In genomic region chr12:72760376-72761229, GRCm38 (mm10) we compare ENCODE assay signal across 8 mouse cellular contexts. TPM values are rescaled to one million over a fixed set of nuclear protein-coding genes. Genes with fewer than 3 reads are reported as not detected.
DNase-seq lines count a peak whose midpoint lies in the region; ATAC-seq and TF ChIP-seq lines count a peak whose summit lies in the region.

No protein-coding gene starts in this region.

- TF ChIP-seq POLR2A in MEL (IDR thresholded peaks at IDR 0.05; ENCODE audit: control insufficient read depth in 1 of 2, insufficient read depth in 1 of 2, low read depth in 1 of 2, low read length in 2 of 2, poor library complexity in 1 of 2) = peak; percentile 85 to 91
- TF ChIP-seq POLR2A in olfactory bulb, adult 2 months (IDR thresholded peaks at IDR 0.05; ENCODE audit: insufficient read depth, low read depth, low read length) = peak; percentile 86

- TF ChIP-seq RAD21 in MEL (IDR thresholded peaks at IDR 0.05; ENCODE audit: low read depth, low read length) = no peak

- WGBS in forebrain, embryonic 15.5 days = under 1% methylated on average over 69 of the region's 78 CpGs
- under 1% methylated on average over 65 of the region's 78 CpGs for WGBS in lung, embryonic 14.5 days
- under 1% methylated on average over 76 of the region's 78 CpGs for WGBS in olfactory bulb, adult 2 months

- peak overlapping the region; percentile 62 for H3K4me2 ChIP-seq in forebrain, embryonic 15.5 days (replicated peaks)
- H3K4me2 ChIP-seq in lung, embryonic 14.5 days = peak overlapping the region; percentile 65

- no peak for TF ChIP-seq CTCF in MEL (IDR thresholded peaks at IDR 0.05 in 2 of 3, conservative IDR thresholded peaks at IDR 0.05 in 1 of 3; ENCODE audit: control insufficient read depth in 1 of 3, insufficient read depth in 1 of 3, low read depth in 2 of 3, low read length in 3 of 3, poor library complexity in 1 of 3, severe bottlenecking in 1 of 3)
- no peak for TF ChIP-seq CTCF in layer of hippocampus, adult 2 months (conservative IDR thresholded peaks at IDR 0.05)
- no peak for TF ChIP-seq CTCF in lung, embryonic 14.5 days (IDR thresholded peaks at IDR 0.05; ENCODE audit: low read depth)
- no peak for TF ChIP-seq CTCF in olfactory bulb, adult 2 months (IDR thresholded peaks at IDR 0.05; ENCODE audit: insufficient read depth, low read depth, low read length)

- ATAC-seq in forebrain, embryonic 15.5 days (replicated peaks) = peak; percentile 95
- peak; percentile 95 for ATAC-seq in lung, embryonic 14.5 days (ENCODE audit: insufficient read depth)

- peaks cover 28 to 29% of the 10 kb centered on the region in 2 experiments for H3K4me1 ChIP-seq in MEL (ENCODE audit: control insufficient read depth in 1 of 2, insufficient read depth in 2 of 2, low read length in 2 of 2)
- H3K4me1 ChIP-seq in forebrain, embryonic 15.5 days = peaks cover 25% of the 10 kb centered on the region
- H3K4me1 ChIP-seq in lung, embryonic 14.5 days (ENCODE audit: insufficient read depth) = 0 out of 2 replicates have a peak, but pooled peaks cover 8% of the 10 kb centered on the region
- H3K4me1 ChIP-seq in olfactory bulb, adult 2 months (ENCODE audit: control insufficient read depth, insufficient read depth, low read length) = no peaks in the 10 kb centered on the region

- peak overlapping the region; percentile 65 to 92 for H3K4me3 ChIP-seq in MEL (ENCODE audit: control insufficient read depth in 1 of 2, insufficient read depth in 1 of 2, low read depth in 2 of 2, low read length in 2 of 2)
- H3K4me3 ChIP-seq in forebrain, embryonic 15.5 days = peak overlapping the region; percentile 95
- H3K4me3 ChIP-seq in layer of hippocampus, adult 2 months = peak overlapping the region; percentile 96
- peak overlapping the region; percentile 85 for H3K4me3 ChIP-seq in lung, embryonic 14.5 days (ENCODE audit: low read depth, low read length)
- peak overlapping the region; percentile 99 for H3K4me3 ChIP-seq in olfactory bulb, adult 2 months (ENCODE audit: insufficient read depth, low read depth, low read length)

- TF ChIP-seq EP300 in MEL (IDR thresholded peaks at IDR 0.05; ENCODE audit: low read depth in 1 of 2, low read length in 2 of 2) = peak; percentile 4 to 54; a peak in 2 of 4 replicates

- H3K9ac ChIP-seq in MEL (ENCODE audit: control insufficient read depth, low read depth, low read length, poor library complexity, severe bottlenecking) = peak overlapping the region; percentile 97
- peak overlapping the region; percentile 98 for H3K9ac ChIP-seq in forebrain, embryonic 15.5 days (replicated peaks)
- peak overlapping the region; percentile 98 for H3K9ac ChIP-seq in lung, embryonic 14.5 days

- peaks cover 0 to 45% of the 10 kb centered on the region in 2 experiments; a peak in 2 of 4 replicates for H3K36me3 ChIP-seq in MEL (ENCODE audit: control insufficient read depth in 1 of 2, insufficient read depth in 2 of 2, low read length in 2 of 2)
- no peaks in the 10 kb centered on the region for H3K36me3 ChIP-seq in forebrain, embryonic 15.5 days
- H3K36me3 ChIP-seq in lung, embryonic 14.5 days (ENCODE audit: insufficient read depth) = no peaks in the 10 kb centered on the region

- peak overlapping the region; percentile 88 for H3K27ac ChIP-seq in MEL (ENCODE audit: control insufficient read depth, low read depth, low read length)
- H3K27ac ChIP-seq in forebrain, embryonic 15.5 days (replicated peaks) = peak overlapping the region; percentile 99
- H3K27ac ChIP-seq in layer of hippocampus, adult 2 months = peak overlapping the region; percentile 100
- H3K27ac ChIP-seq in lung, embryonic 14.5 days (ENCODE audit: low read depth) = peak overlapping the region; percentile 99
- H3K27ac ChIP-seq in olfactory bulb, adult 2 months (ENCODE audit: insufficient read depth, low read depth, low read length) = peak overlapping the region; percentile 97

- no peaks in the 10 kb centered on the region for H3K27me3 ChIP-seq in MEL (ENCODE audit: control insufficient read depth in 1 of 2, insufficient read depth in 2 of 2, low read length in 2 of 2)
- no peaks in the 10 kb centered on the region for H3K27me3 ChIP-seq in forebrain, embryonic 15.5 days
- no peaks in the 10 kb centered on the region for H3K27me3 ChIP-seq in lung, embryonic 14.5 days (ENCODE audit: insufficient read depth, low read length)

- no peaks in the 10 kb centered on the region for H3K9me3 ChIP-seq in MEL (replicated peaks; ENCODE audit: insufficient read depth, low read length)
- H3K9me3 ChIP-seq in forebrain, embryonic 15.5 days = no peaks in the 10 kb centered on the region
- no peaks in the 10 kb centered on the region for H3K9me3 ChIP-seq in lung, embryonic 14.5 days (ENCODE audit: low read depth, low read length)

- intact Hi-C loops in heart, postnatal 36 days (cut with DNase I) = loop anchor here (5.0 kb wide), 3 partner anchors 82 to 223 kb away; partner anchors contain the start of genes Dhrs7 and Pcnx4

- peak; percentile 96 for DNase-seq in MEL (ENCODE audit: low read depth, low spot score)
- DNase-seq in cerebellum, adult 11-12 months = peak; percentile 94
- peak; percentile 94 to 95 for DNase-seq in heart, postnatal 36 days
- DNase-seq in layer of hippocampus, adult 2 months (ENCODE audit: low spot score in 2 of 2) = peak; percentile 91 to 94
- DNase-seq in lung, embryonic 14.5 days = peak; percentile 90
- DNase-seq in thymus, postnatal 10 days (ENCODE audit: low spot score in 2 of 2) = peak; percentile 89 to 94

- H3K79me2 ChIP-seq in MEL (ENCODE audit: control insufficient read depth, insufficient read depth, low read length, poor library complexity) = peaks cover 36% of the 10 kb centered on the region

TF ChIP-seq in MEL, 35 proteins besides CTCF, POLR2A, EP300 and RAD21 (continues in another document):
- TF ChIP-seq TBP (IDR thresholded peaks at IDR 0.05; ENCODE audit: low read depth, low read length) (peak; percentile 65), TCF12 (IDR thresholded peaks at IDR 0.05; ENCODE audit: low read depth, low read length) (peak; percentile 50), MXI1 (IDR thresholded peaks at IDR 0.05; ENCODE audit: low read depth, low read length) (peak; percentile 92), MEF2A (IDR thresholded peaks at IDR 0.05; ENCODE audit: extremely low read depth, insufficient replicate concordance, low read depth, low read length, poor library complexity, severe bottlenecking) (no peak), POLR2AphosphoS2 (IDR thresholded peaks at IDR 0.05; ENCODE audit: low read length) (peak; percentile 79), GABPA (IDR thresholded peaks at IDR 0.05; ENCODE audit: low read depth, low read length) (no peak), KAT2A (conservative IDR thresholded peaks at IDR 0.05; ENCODE audit: low read depth, low read length) (no peak; the same call in 1 of the 2 replicates), CHD1 (IDR thresholded peaks at IDR 0.05; ENCODE audit: low read depth, low read length) (no peak), ETS1 (IDR thresholded peaks at IDR 0.05; ENCODE audit: low read depth, low read length) (peak; percentile 72), UBTF (IDR thresholded peaks at IDR 0.05; ENCODE audit: borderline replicate concordance, insufficient read depth, low read depth, low read length) (no peak), SMC3 (IDR thresholded peaks at IDR 0.05; ENCODE audit: low read depth, low read length) (no peak), TAL1 (IDR thresholded peaks at IDR 0.05; ENCODE audit: low read length) (no peak), ZMIZ1 (IDR thresholded peaks at IDR 0.05; ENCODE audit: low read depth, low read length) (0 out of 2 replicates have a peak, but pooled peaks have one; percentile 52), NRF1 (IDR thresholded peaks at IDR 0.05; ENCODE audit: insufficient read depth, low read depth, low read length, poor library complexity, severe bottlenecking) (no peak), ZKSCAN1 (IDR thresholded peaks at IDR 0.05; ENCODE audit: low read depth, low read length) (no peak), MAZ (IDR thresholded peaks at IDR 0.05; ENCODE audit: low read depth, low read length) (peak; percentile 84; the same call in 1 of the 2 replicates), USF2 (IDR thresholded peaks at IDR 0.05; ENCODE audit: borderline replicate concordance in 1 of 2, insufficient read depth in 1 of 2, low read depth in 1 of 2, low read length in 2 of 2) (peak; percentile 37 to 68; a peak in 2 of 4 replicates), HCFC1 (IDR thresholded peaks at IDR 0.05; ENCODE audit: low read depth, low read length) (peak; percentile 84), MYB (IDR thresholded peaks at IDR 0.05; ENCODE audit: low read depth, low read length) (no peak), ZC3H11A (IDR thresholded peaks at IDR 0.05; ENCODE audit: low read depth, low read length) (no peak), MAX (IDR thresholded peaks at IDR 0.05; ENCODE audit: low read length) (peak; percentile 91), MAFK (IDR thresholded peaks at IDR 0.05; ENCODE audit: borderline replicate concordance, low read depth, low read length) (no peak), JUND (IDR thresholded peaks at IDR 0.05; ENCODE audit: low read depth, low read length) (no peak), ELF1 (IDR thresholded peaks at IDR 0.05; ENCODE audit: low read depth, low read length) (peak; percentile 86), CHD2 (IDR thresholded peaks at IDR 0.05; ENCODE audit: low read length) (peak; percentile 28; the same call in 1 of the 2 replicates), RCOR1 (IDR thresholded peaks at IDR 0.05; ENCODE audit: low read depth, low read length) (no peak), MYC (IDR thresholded peaks at IDR 0.05; ENCODE audit: low read depth, low read length) (peak; percentile 94), GATA1 (IDR thresholded peaks at IDR 0.05; ENCODE audit: low read depth, low read length) (no peak), USF1 (IDR thresholded peaks at IDR 0.05; ENCODE audit: low read depth, low read length) (peak; percentile 95), BHLHE40 (IDR thresholded peaks at IDR 0.05; ENCODE audit: borderline replicate concordance, low read depth, low read length) (peak; percentile 95), ZNF384 (IDR thresholded peaks at IDR 0.05; ENCODE audit: low read depth, low read length) (no peak), NELFE (IDR thresholded peaks at IDR 0.05; ENCODE audit: low read depth, low read length) (peak; percentile 61)

RNA-seq across cellular contexts. Expression of gene Ppm1a, which starts 3.3 kb away (rescaled TPM):
- 119 and 127 TPM in 2 replicates for total RNA-seq in MEL (2012; rRNA removed)
- 100 to 1,000 TPM in 1 of 2 experiments, not detected in 1; 111 TPM for polyA plus RNA-seq in MEL (2012; ENCODE audit: insufficient read depth in 1 of 2, insufficient read length in 2 of 2, low read depth in 1 of 2, low replicate concordance in 2 of 2, missing spikeins in 1 of 2)
- 55.2 and 66.9 TPM in 2 replicates for polyA plus RNA-seq in forebrain, embryonic 15.5 days (2015; fragmentation: Nextera tagmentation; extraction: Ambion mirVana)
- total RNA-seq in heart, postnatal 36 days (2021) = 100 to 1,000 TPM; 244 to 245 TPM
- total RNA-seq in layer of hippocampus, adult 2 months (2021) = 100 to 1,000 TPM; 244 to 254 TPM
- 64.9 and 65.1 TPM in 2 replicates for polyA plus RNA-seq in lung, embryonic 14.5 days (2014; fragmentation: Nextera tagmentation; extraction: Ambion mirVana)
- 268 and 406 TPM in 2 replicates for polyA plus RNA-seq in olfactory bulb, adult 2 months (2012; ENCODE audit: insufficient read depth, insufficient read length, low replicate concordance, missing spikeins)

Comparison
In these comparisons a context has a peak if more than half of its experiments do, and no peak if none do; other contexts are left out.
1. Peak in every context shown above with its lines: DNase-seq, ATAC-seq, H3K4me3 ChIP-seq and H3K27ac ChIP-seq.